Mouse (Mus musculus): Measurements from ENCODE around the gene Dph1. TPM values are rescaled to one million over a fixed set of nuclear protein-coding genes. Genes with fewer than 3 reads are reported as not detected.
"Not testable (repeated sequence)": the region's sequence is repeated elsewhere in the genome, so short reads cannot be mapped to it uniquely, and the experiment has no call there.

Dph1 gene
- total RNA-seq, 2 experiments from 2014 or later: 23.1 to 24.2 TPM

DNA sequence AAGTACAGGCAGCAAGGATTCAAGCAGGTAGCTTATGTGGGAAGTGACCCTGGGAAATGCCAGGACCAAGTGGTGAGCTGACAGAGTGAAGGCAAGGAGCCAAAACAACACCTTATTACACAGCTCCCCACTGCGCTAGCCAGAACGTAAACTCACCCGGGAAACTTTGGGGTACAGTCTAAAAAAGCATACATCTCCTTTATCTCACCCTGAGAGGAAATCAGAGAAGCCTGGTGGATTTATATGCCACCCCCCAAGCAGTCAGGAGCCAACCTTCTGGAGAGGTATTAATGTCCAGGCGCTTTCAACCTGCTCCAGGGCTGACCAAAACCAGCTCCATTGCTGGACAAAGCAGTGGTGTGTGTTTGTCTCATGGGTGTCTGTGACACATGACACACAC is 12.9 kb upstream of the Dph1 start:
- no peak for DNase-seq

DNA sequence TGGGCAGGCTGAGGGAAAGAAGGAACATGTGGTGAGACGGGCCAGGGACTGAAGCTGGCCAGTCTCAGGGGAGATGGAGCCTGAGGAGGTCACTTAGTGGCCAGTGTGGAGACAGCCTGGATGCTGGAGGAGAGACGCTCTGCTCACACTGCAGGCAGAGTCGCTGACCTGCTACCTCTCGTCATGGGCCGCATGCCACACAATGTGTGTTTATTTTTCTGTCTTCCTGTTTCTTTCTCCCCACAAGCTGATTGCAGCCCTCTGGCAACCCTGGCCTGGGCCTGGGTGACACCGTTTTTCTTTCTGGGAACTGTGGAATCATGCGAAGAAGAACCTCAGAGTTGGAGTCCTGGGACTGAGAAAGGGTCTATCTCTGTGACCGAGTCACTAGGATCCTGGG is 10.7 kb upstream of the Dph1 start:
- no peak for DNase-seq

DNA sequence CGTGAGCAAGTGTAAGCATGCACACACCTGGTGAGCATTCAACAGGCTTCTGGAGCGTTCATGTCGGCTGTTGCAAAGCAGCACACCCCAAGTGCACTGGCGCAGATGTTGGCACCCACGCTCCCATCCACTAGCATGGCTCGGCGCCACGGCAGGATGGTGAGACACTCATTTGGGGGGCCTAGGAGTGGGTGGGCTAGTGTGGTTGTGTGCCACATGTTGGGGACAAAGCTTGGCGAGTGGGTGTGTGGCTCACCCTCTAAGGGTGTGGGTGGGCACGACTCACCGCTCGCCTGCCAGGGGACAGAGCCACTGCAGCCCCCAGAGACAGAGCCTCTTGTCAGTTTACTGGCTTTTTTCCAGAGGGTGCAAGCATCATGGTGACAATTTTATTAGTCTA is 9.9 kb upstream of the Dph1 start:
- no peak for DNase-seq

DNA sequence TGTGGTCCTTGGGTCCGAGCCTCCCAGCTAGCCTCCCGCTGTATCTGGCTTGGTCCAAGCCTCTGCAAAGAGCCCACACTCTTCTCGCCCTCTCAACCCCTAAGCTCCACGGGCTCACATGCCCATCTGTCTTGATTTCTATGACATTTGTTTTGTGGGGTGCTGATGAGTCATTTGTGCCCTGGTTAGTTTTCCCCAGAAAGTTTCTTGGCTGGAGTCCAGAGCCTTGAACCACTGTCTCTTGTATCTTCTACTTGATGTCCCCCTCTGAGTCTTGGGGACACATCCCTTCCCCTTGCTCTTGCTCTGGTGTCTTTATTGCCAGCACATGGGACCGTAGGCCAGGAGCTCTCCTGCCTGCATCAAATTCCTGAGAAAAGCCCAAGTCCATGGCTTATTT is 8.9 kb upstream of the Dph1 start:
- DNase-seq: peak; percentile 27

DNA sequence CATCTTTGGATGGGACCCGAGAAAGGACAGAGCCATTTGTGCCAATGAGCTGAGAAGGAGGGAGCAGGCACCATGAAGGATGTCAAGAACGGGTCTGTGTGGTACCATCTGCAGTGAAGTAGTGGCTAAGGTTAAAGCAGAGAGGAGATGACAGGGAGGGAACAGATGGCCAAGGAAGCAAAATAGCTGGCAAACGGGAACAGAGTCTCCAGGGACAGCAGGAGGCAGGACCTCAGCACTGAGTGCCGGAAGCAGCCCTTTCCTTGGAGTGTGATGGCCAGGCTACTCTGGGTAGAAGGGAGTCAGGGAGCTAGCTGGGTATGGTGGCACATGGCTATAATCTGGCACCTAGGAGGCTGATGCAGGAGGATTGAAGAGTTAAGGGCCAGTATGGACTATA is 7.8 kb upstream of the Dph1 start:
- DNase-seq: no peak

DNA sequence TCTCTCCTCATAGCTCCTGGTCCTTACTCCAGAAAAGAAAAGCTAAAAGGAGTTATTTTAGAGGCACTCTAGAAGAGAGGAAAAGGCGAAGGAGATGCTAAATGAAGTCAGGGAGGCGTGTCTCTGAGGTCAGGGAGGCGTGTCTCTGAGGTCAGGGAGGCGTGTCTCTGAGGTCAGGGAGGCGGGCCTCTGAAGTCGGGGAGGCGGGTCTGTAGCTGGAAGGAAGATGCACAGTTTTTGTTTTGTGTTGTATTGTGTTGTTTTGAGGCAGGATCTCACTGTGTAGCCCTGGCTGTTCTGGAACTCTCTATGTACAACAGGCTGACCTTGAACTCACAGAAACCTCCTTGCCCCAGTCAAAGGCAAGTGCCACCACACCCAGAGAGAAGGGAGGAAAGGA is 6.9 kb upstream of the Dph1 start:
- no peak for DNase-seq

DNA sequence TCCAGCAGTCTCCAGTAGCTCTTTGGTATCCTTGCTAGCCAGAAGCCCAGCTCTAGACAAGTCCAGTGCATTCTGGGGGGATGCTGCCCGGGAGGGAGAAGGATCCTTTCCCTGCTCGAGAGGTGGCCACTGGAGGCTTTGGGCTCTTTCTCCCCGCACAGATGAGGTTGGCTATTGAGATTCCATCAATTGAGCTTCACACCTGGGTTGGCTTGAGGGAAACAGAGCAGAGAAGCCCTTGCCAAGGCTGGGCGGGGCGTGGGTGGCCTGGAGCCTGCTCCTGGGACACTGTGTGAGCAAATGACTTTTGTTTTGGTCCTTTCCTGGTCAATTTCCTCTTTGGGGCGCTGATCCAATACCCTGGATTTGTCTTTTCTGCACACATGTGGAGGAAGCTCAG is 5.1 kb upstream of the Dph1 start:
- DNase-seq: no peak

DNA sequence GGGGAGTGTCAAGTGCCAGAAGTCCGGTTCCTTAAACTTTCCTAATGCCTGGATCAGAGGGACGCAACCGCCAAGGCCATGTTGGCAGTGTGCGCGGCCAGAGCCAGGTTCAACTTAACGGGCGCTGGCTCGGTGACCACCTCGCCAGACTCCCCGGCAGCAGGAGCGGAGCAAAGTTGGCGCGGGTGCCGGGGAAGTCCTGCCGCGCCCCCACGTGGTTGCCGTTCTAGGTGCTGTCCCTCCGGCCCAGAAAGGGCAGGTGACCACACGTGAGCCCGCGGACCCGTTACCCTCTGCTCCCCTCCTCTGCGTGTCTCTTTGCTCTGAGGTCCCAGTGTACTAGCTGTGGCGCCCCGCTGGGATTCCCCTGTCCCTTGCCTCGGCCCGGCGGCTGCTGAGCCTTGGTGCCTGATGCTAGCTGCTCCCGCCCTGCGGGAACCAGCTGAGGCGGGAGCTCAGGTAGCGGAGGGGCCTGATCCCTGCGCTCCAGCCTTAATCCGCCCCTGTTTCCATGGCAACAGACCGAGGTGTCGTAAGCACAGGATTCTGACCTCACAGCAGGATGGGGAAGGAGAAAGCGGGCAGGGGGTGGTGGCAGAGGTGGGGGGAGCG is 3.9 kb upstream of the Dph1 start:
- DNase-seq: peak; percentile 69

DNA sequence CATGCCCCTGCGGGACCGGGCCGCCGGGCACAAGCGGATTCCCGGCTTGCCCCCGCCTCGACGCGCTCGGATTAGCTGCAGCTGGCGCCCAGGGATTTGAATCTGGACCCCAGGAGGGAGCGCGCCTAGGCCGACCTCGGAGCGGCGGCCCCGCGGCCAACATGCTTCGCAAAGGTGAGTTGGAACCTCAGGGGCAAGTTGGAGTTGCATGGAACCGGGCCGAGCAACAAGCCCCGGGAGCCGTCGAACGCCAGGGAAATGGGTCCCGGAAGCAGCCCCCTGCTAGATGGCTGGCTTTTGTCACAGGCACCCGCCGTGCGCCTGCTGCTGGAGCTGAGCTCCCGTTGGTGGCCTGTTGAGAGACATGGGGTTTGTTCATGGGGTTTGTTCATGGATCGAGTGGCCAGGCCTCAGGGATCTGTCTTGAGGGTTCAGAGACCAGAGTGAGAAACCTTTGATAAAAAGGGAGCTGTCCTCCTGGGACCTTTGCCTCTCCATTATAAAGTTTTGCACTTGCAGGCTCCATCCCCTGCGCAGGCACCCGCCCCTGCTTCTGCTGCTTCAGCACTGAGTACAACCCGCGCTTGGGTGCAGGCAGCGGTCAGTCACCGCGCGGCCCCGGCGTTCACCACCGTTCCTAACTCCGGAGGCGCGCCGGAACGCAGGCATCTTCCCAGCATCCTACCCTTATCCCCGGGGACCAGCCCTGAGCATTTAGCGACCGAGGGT is 3.2 kb upstream of the Dph1 start:
- DNase-seq: peak; percentile 58

DNA sequence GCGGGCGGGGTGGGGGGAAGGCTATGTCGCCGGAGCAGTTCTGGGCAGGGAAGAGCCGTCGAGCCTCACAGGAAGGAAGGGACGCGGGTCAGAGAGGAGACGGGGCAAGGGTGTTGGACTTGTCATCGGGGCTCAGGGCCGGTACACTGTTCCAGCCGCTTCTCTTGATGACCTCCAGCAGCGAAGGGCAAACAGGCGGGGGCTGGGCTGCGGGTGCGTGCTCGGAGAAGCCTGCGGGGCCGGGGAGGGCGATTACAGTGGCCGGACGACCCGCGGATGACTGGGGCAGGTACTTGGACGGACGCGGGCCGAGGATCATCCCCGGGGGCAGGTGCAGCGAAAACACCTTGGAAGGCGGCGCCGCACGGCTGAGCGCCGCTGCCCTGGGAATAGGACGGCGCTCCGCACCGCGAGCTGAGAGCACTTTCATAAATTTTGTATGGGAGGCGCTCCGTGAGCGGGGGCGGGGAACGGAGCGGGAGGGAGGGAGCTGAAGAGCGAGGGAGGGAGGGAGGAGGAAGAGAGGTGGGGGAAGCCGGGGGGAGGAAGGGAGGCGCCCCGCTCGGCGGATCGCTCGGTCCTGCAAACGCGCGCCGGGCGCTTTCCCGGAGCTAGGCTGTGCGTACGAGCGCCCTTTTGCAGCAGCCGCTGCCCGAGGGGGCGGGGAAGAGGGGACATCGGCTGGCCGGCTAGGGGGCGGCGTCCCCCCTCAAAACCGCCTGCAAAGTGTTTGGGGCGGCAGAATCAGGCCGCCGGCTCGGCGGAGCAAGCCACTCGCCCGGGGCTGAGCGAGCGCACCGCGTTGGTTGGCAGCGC is 2.4 kb upstream of the Dph1 start, which contains the start of gene Rtn4rl1:
Rtn4rl1 (plus strand) TSS at position 528 of the 816 bp plus-strand sequence.
- peak; percentile 89 for DNase-seq

DNA sequence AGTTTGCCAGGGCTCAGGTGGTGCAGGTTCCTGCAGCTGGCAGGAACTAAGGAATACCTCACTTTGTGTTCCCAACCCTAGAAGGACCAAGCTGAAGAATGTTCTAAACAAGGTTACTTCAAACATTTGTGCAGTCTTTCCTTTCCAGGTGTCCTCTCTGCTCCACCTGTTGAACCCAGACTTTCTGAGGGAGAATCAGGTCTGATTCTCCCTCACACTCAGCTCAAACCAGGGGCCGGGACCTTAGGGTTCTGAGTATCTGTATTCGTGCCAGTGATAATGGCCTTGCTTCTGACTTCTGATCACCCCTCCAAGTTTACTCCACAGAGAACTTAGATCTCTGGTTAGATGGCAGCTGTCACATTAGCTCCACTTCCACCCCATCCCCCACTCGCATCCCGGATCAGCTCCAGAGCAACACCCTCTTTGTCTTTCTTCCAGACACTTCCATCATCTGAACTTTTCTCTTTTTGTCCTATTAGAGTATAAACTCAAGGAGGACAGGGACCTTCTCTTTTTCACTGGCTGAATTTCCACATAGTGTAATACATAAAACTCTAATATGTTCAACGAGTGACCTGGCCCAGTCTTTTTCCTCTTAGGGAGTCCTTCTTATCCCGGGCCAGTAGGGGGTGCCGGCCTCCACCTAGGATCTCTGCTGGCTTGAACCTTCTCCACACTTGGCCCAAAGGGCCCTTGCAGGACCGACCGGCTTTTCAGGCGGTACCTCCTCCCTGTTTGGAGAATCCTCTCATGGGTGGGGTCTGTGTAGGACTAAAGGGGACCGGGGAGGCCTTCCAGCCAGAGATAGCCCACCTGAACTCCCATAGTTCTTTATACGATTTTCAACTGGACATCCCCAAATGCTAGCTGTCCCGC is 1.5 kb upstream of the Dph1 start:
- peak; percentile 89 for DNase-seq

DNA sequence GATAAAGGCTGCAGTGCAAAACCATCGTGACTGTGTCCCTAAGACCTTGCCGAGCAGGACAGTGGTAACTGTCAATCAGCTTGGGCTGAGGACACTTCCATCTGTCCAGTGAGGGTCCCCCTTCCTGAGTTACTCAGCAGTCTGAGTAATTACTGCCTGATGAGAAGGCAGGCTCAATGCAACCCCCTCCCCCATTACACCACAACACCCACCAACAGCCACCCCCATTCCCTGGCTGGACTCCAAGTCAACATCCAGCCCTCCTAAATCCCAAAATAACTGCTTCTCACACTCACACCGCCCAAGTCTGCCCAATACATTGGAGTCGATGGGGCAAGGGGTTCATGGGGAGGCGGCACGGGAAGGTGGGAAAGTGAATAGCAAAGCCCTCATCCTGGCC is 800 bp upstream of the Dph1 start:
- DNase-seq: no peak

DNA sequence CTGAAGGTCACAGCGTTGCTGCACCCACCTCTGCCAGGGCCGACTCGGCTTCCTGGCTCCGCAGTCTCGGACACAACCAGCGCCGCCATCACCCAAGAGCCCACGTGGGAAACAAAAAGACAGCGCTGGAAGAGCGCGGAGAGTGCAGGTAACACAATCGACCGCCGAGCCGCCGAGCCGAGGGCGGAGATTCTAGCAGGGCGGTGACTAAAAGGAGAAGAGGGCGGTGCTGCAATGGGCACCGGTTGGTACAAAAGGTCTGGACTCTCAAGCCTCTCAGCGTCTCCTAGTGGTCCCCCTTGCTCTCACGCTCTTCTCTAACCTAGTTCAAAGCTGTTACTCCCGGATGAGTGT is 693 bp downstream of the Dph1 start:
- peak; percentile 88 for DNase-seq

DNA sequence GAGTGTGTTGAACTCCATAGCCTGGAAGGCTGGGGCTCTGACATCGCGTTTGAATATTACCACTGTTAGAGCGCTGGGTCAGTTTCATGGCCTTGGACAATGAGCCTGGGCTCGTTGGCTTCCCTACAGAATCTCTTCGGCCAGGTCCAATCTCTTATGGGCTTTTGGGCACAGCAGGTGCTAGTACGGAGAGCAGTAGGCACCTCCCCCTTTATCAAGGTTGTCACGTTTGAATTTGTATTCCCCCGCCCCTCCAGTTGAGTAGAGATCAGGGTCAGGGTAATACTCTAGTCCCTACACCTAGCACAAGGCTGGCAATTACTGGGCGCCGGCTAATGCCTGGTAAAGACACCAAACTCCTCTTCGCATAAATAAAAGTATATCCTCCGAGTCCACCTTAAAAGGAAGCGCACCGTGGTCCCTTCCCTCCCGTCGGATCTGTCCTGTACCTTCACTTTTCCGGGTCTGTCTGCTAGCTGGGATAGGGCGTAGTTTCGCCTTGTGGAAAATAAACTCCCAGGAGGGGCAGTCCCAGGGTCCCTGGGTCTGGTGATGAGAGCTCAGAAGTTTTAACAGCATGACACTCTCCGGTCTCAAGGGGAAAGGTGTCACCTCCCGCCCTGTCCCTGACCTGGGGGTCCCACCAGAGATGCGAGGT is 1.2 kb downstream of the Dph1 start:
- DNase-seq: peak; percentile 30

DNA sequence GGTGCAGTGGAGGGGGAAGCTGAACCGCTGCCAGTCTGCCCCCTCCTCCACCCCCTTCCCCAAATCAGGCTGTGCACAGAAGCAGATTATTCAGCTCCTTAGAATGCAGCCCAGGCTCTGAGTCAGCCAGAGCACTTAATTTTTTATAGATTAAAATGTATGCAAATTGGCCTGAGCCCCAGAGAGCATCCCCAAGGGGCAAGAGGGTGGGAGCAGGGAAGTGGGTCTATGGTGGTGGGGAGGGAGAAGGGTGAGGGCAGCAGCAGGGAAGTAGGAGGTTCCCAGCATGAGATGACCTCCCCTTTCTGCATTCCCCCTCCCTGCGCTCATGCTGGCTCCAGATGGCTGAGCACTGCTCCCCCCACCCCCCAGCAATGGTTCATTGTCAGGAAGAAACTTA is 6.1 kb downstream of the Dph1 start:
- no peak for DNase-seq

DNA sequence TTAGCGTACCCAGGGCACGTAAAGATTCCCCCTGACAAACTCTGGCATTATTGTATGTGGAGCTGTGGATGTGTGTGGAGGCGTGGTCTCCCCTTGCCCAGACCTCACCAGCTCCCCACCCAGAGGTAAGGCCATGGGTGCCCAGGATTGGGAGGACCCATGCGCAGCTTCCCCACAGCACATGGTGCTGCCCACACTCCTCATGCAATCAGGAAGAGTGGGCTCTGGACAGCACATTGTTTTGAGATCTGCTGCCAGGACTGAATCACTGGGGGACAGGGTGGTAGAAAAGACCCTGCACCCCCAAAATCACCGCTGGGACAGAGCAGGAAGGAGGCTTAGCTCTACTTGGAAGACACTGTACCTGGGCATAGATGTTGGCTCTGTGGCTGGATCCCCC is 6.5 kb downstream of the Dph1 start:
- no peak for DNase-seq

DNA sequence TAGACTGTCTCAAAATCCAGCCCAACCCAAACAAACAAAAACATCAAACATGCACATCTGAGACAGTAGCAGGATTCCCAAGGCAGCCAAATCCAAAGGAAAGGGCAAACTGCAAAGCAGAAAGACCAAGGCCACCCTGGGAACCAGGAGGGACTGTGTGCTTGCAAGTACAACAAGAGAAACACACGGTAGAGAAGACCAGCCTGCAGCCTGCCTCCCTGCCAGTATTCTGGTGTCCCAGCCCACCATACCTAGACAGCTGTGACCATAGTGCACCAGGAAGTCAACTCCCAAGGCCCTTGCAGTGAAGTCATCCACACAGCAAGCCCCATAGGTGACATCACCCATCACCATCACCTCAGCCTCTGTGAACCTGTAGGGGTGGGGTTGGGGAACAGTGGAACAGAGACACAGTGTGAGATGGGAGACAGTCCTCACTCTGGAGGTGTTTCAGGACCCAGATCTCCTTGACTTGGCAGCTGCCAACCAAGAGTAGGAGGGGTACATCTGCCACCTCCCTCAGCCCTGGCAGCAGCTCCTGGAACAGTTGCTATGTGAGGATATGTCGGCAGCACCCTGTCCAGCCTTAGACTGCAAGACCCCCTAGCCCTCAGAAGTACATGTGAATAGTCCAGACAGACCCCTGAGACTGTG is 7.0 kb downstream of the Dph1 start:
- no peak for DNase-seq

DNA sequence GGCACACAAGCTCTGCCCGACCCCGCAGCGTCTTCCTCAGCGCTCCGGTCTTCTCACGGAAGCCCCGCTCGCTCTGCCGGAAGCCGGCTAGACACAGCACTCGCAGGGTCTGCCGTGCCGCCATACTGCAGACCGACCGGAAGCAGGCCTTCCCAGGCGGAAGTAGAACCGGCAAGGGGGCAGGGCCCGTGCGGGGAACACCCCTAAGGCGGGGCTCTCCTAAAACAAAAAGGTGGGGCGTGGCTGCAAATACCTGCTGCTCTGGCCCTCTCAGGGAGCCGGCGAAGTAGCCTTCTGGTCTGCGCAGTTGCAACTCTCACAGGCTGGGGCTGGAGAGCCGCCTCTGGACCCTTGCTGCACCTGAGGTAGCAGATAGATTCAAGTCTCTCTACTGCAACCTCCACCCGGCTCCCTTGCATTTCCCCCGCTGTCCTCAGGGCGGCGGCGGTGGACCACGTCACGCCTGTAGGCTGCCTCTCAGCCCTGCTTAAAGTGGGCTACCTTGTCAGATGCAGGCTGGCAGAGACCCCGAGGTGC is 12.3 kb downstream of the Dph1 start, which contains the start of gene Ovca2:
Ovca2 (minus strand) TSS at position 164 of the 537 bp plus-strand sequence.
- DNase-seq: peak; percentile 94

DNA sequence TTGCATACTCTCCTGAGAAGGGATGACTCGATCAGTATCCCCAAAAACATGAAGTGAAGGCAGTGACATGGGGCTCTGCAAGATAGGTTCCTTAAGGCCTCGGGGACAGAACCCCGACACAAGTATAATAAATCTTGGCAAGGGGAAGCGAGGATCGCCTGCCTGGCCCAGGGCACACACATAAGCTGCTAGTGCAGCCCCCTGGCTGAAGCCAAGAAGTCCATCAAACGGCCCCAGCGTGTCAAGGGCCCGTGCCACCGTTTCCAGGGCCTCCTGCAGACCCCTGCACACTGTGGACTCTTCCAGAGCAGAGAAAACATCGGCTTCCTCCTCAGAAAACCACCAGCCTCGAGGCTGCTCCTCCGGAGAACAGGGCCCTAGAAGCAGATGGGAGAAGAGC is 13.0 kb downstream of the Dph1 start:
- DNase-seq: no peak

DNA sequence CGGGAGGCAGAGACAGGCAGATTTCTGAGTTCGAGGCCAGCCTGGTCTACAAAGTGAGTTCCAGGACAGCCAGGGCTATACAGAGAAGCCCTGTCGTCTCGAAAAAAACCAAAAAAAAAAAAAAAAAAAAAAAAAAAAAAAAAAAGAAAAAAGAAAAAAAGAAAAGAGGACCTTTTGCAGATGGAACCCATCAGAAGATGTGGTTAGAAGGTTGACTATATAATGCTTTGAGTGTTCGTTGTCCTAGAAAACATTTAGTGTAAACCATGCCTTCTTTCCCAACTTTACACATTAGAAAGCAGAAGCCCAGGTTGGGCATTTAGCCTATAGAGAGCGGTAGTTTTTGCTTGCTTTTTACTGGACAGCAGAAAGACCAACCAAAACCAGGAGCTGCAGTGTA is 16.5 kb downstream of the Dph1 start:
- not testable (repeated sequence) for DNase-seq

DNA sequence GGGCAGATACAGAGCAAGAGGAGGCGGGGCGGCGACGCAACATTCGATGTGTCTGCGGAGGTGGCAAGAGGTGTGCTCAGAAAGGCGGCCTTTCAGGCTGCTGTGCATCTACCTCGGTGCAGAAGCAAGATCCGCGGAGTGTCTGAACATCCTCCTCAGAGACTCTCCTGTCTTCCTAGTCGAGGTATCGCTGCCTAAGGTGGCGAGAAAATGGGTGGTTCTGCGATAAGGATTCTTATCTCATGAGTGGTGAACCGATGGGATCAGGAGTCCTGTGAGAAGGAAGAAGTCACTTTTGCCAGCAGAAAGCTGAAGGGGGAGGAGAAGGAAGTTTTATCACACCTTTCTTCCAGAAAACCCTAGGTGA is 17.3 kb downstream of the Dph1 start:
- DNase-seq: no peak

Data from adrenal gland, postnatal 10 days (tissue).